Mouse (Mus musculus) midbrain, embryonic 11.5 days (tissue): Measurements from ENCODE around the gene Nvl. TPM values are rescaled to one million over a fixed set of nuclear protein-coding genes. Genes with fewer than 3 reads are reported as not detected.

Experiments used
- ATAC-seq: fragments of 200-750 bp; cut with Nextera tagmentation; 2 replicates; pipeline ENCODE4 v1.8.0; 2017; ENCODE audit warnings: moderate TSS enrichment, moderate library complexity; ENCODE audit not compliant: low FRiP score
- DNase-seq: peaks from one replicate; pipeline ENCODE4 v3.0.0; 2015; ENCODE audit warnings: low spot score; ENCODE audit errors: missing footprints
- H3K27ac ChIP-seq: fragments of 300-500 bp; sonication (generic); 2 replicates; pipeline ENCODE4 v1.5.1; 2014; ENCODE audit warnings: low read depth, low read length
- H3K27me3 ChIP-seq: fragments of 300-500 bp; sonication (generic); 2 replicates; pipeline ENCODE4 v1.6.1; 2014; ENCODE audit warnings: mild to moderate bottlenecking, low read length, moderate library complexity, mixed read lengths; ENCODE audit not compliant: control insufficient read depth, insufficient read depth
- H3K36me3 ChIP-seq: fragments of 300-500 bp; sonication (generic); 2 replicates; pipeline ENCODE4 v1.6.1; 2014; ENCODE audit warnings: mild to moderate bottlenecking, low read length, moderate library complexity, mixed read lengths; ENCODE audit not compliant: control insufficient read depth, insufficient read depth
- H3K4me1 ChIP-seq: fragments of 300-500 bp; sonication (generic); 2 replicates; pipeline ENCODE4 v1.6.1; 2014; ENCODE audit warnings: low read length; ENCODE audit not compliant: control insufficient read depth, insufficient read depth
- H3K4me2 ChIP-seq: fragments of 300-500 bp; sonication (generic); 2 replicates; pipeline ENCODE4 v1.6.1; 2014; ENCODE audit warnings: mild to moderate bottlenecking, moderate library complexity
- H3K4me3 ChIP-seq: fragments of 300-500 bp; sonication (generic); 2 replicates; pipeline ENCODE4 v1.5.1; 2014; ENCODE audit warnings: low read depth, low read length
- H3K9ac ChIP-seq: fragments of 300-500 bp; sonication (generic); 2 replicates; pipeline ENCODE4 v1.6.1; 2014; ENCODE audit warnings: low read length
- H3K9me3 ChIP-seq: fragments of 300-500 bp; sonication (generic); 2 replicates; pipeline ENCODE4 v1.6.1; 2016; ENCODE audit warnings: low read length; ENCODE audit not compliant: control insufficient read depth
- WGBS: fragments of 180-500 bp; shearing (Covaris S2); extraction: QIAGEN DNeasy Blood & Tissue Kit; methylation state at CpG from one replicate; pipeline ENCODE4 v1.1.7; 2014; 5-methylcytosine and 5-hydroxymethylcytosine counted together
- polyA plus RNA-seq: library from polyadenylated mRNA; unstranded; fragments of >200 nt; fragmentation: Nextera tagmentation; extraction: Ambion mirVana; gene quantifications from 2 replicates; pipeline ENCODE4 v1.2.1, GENCODE M21; 2014

Nvl gene
- polyA plus RNA-seq, 1 experiment from 2014 or later: 35.1 TPM

GRCm38 (mm10) chr1:181061784-181062485 lies 82.1 kb downstream of the Nvl start:
- no peaks in the 10 kb centered on the region; the same call in 1 of the 2 replicates for H3K27me3 ChIP-seq
- H3K4me1 ChIP-seq: no peaks in the 10 kb centered on the region
- H3K4me3 ChIP-seq: no peak overlapping the region
- H3K36me3 ChIP-seq: no peaks in the 10 kb centered on the region
- H3K9ac ChIP-seq: no peak overlapping the region
- DNase-seq: peak; percentile 75
- no peak overlapping the region for H3K27ac ChIP-seq
- no peak overlapping the region for H3K4me2 ChIP-seq
- H3K9me3 ChIP-seq: no peaks in the 10 kb centered on the region
- 73% methylated on average over 3 of the region's 3 CpGs for WGBS
- ATAC-seq: no peak

- Histone ChIP-seq H3K4me2 (no peak overlapping the region), H3K27ac (no peak overlapping the region), H3K36me3 (no peaks in the 10 kb centered on the region), H3K4me3 (no peak overlapping the region), H3K9ac (no peak overlapping the region), H3K4me1 (no peaks in the 10 kb centered on the region), H3K9me3 (no peaks in the 10 kb centered on the region), H3K27me3 (no peaks in the 10 kb centered on the region)
- DNase-seq: no peak
- 85% methylated on average over 4 of the region's 4 CpGs for WGBS
- no peak for ATAC-seq
Measured at GRCm38 (mm10) chr1:181052898-181053297, 91.1 kb downstream of the Nvl start.

- H3K27ac ChIP-seq: no peak within 1 kb of the TSS
- WGBS: 87% methylated on average over 6 of the region's 6 CpGs
- H3K9me3 ChIP-seq: no peaks in the 10 kb centered on the region
- no peak for DNase-seq
- H3K4me2 ChIP-seq: no peak within 1 kb of the TSS
- H3K9ac ChIP-seq: no peak within 1 kb of the TSS
- no peaks in the 10 kb centered on the region for H3K4me1 ChIP-seq
- H3K4me3 ChIP-seq: no peak within 1 kb of the TSS
- no peak for ATAC-seq
- H3K36me3 ChIP-seq: no peaks in the 10 kb centered on the region
- H3K27me3 ChIP-seq: no peaks in the 10 kb centered on the region
Measured at GRCm38 (mm10) chr1:181050937-181051336, 93.1 kb downstream of the Nvl start, which contains the start of gene 9130409I23Rik. Gene 9130409I23Rik (plus strand): TSS chr1:181051237.

- Histone ChIP-seq H3K9ac (no peak overlapping the region), H3K36me3 (no peaks in the 10 kb centered on the region), H3K27me3 (no peaks in the 10 kb centered on the region), H3K4me3 (no peak overlapping the region), H3K27ac (no peak overlapping the region), H3K9me3 (no peaks in the 10 kb centered on the region), H3K4me1 (no peaks in the 10 kb centered on the region), H3K4me2 (no peak overlapping the region)
- DNase-seq (no peak), ATAC-seq (no peak)
Measured at GRCm38 (mm10) chr1:181049328-181049842, 94.6 kb downstream of the Nvl start.

- no peak overlapping the region for H3K27ac ChIP-seq
- H3K4me3 ChIP-seq: no peak overlapping the region
- no peaks in the 10 kb centered on the region for H3K9me3 ChIP-seq
- no peak for ATAC-seq
- H3K4me2 ChIP-seq: no peak overlapping the region
- H3K27me3 ChIP-seq: no peaks in the 10 kb centered on the region
- no peak overlapping the region for H3K9ac ChIP-seq
- WGBS: 52% methylated on average over 1 of the region's 1 CpGs
- no peaks in the 10 kb centered on the region for H3K36me3 ChIP-seq
- H3K4me1 ChIP-seq: no peaks in the 10 kb centered on the region
- no peak for DNase-seq
Measured at GRCm38 (mm10) chr1:181047520-181047919, 96.5 kb downstream of the Nvl start.

GRCm38 (mm10) chr1:181039652-181040051 lies 104.4 kb downstream of the Nvl start:
- H3K4me3 ChIP-seq: no peak overlapping the region
- ATAC-seq: no peak

GRCm38 (mm10) chr1:181037623-181038022 lies 106.4 kb downstream of the Nvl start:
- WGBS: 80% methylated on average over 4 of the region's 4 CpGs
- Histone ChIP-seq H3K4me2 (no peak overlapping the region), H3K4me3 (no peak overlapping the region), H3K27me3 (no peaks in the 10 kb centered on the region), H3K9me3 (no peaks in the 10 kb centered on the region), H3K27ac (no peak overlapping the region), H3K4me1 (no peaks in the 10 kb centered on the region), H3K9ac (no peak overlapping the region), H3K36me3 (no peaks in the 10 kb centered on the region)
- DNase-seq (no peak), ATAC-seq (no peak)

More at GRCm38 (mm10) chr1:181039652-181040051, 104.4 kb downstream of the Nvl start:
- Histone ChIP-seq H3K27ac (no peak overlapping the region), H3K9me3 (no peaks in the 10 kb centered on the region), H3K4me1 (no peaks in the 10 kb centered on the region), H3K27me3 (no peaks in the 10 kb centered on the region), H3K9ac (no peak overlapping the region), H3K4me2 (no peak overlapping the region), H3K36me3 (no peaks in the 10 kb centered on the region)
- WGBS: 15% methylated on average over 4 of the region's 4 CpGs
- DNase-seq: peak; percentile 88

Other genes with a start within 250 kb of the Nvl start
- gene Pycr2, start 239.9 kb downstream of the Nvl start, polyA plus RNA-seq: 85.4 and 97.9 TPM in 2 replicates
- gene Lefty1, start 209.2 kb downstream of the Nvl start, polyA plus RNA-seq: 0.51 and 1.1 TPM in 2 replicates
- 2.4 and 2.5 TPM in 2 replicates for gene Tmem63a, start 201.9 kb downstream of the Nvl start, polyA plus RNA-seq
- 0.87 and 1.6 TPM in 2 replicates for gene Ephx1, start 123.3 kb downstream of the Nvl start, polyA plus RNA-seq
- 0.08 TPM in 1 of 2 replicates, not detected in the other for gene 9130409I23Rik, start 93.0 kb downstream of the Nvl start, polyA plus RNA-seq
- gene Cnih4, start 489 bp upstream of the Nvl start, polyA plus RNA-seq: 93.6 and 101 TPM in 2 replicates
- gene Wdr26, start 67.8 kb upstream of the Nvl start, polyA plus RNA-seq: 37.7 and 39.3 TPM in 2 replicates
- gene Cnih3, start 208.4 kb upstream of the Nvl start, polyA plus RNA-seq: 1.2 and 1.3 TPM in 2 replicates